Mouse (Mus musculus) midbrain, embryonic 16.5 days (tissue): Measurements from ENCODE around the gene 1810037I17Rik. TPM values are rescaled to one million over a fixed set of nuclear protein-coding genes. Genes with fewer than 3 reads are reported as not detected.

Source experiments
- ATAC-seq: fragments of 200-750 bp; cut with Nextera tagmentation; 2 replicates; pipeline ENCODE4 v1.8.0; 2017; ENCODE audit warnings: moderate TSS enrichment
- H3K27ac ChIP-seq: fragments of 300-500 bp; sonication (generic); 2 replicates; pipeline ENCODE4 v1.5.1; 2014; ENCODE audit warnings: mild to moderate bottlenecking, low read length, mixed read lengths
- H3K27me3 ChIP-seq: fragments of 300-500 bp; sonication (generic); 2 replicates; pipeline ENCODE4 v1.6.1; 2014; ENCODE audit warnings: low read depth, low read length, mixed read lengths; ENCODE audit not compliant: control insufficient read depth, insufficient read depth
- H3K36me3 ChIP-seq: fragments of 300-500 bp; sonication (generic); 2 replicates; pipeline ENCODE4 v1.6.1; 2014; ENCODE audit warnings: mild to moderate bottlenecking, low read length, moderate library complexity, mixed read lengths; ENCODE audit not compliant: control insufficient read depth, insufficient read depth
- H3K4me1 ChIP-seq: fragments of 300-500 bp; sonication (generic); 2 replicates; pipeline ENCODE4 v1.6.1; 2014; ENCODE audit warnings: mild to moderate bottlenecking, low read length, mixed read lengths; ENCODE audit not compliant: control insufficient read depth, insufficient read depth
- H3K4me2 ChIP-seq: fragments of 300-500 bp; sonication (generic); 2 replicates; pipeline ENCODE4 v1.6.1; 2014; ENCODE audit warnings: mild to moderate bottlenecking, low read length, mixed read lengths
- H3K4me3 ChIP-seq: fragments of 300-500 bp; sonication (generic); 2 replicates; pipeline ENCODE4 v1.5.1; 2014; ENCODE audit warnings: low read depth, mild to moderate bottlenecking, low read length, moderate library complexity, mixed read lengths
- H3K9ac ChIP-seq: fragments of 300-500 bp; sonication (generic); 2 replicates; pipeline ENCODE4 v1.6.1; 2014; ENCODE audit warnings: low read depth, low read length, mixed read lengths
- H3K9me3 ChIP-seq: fragments of 300-500 bp; sonication (generic); replicated peaks from 2 replicates; pipeline ENCODE4 v1.6.1; 2014; ENCODE audit warnings: mild to moderate bottlenecking, low read length, mixed read lengths; ENCODE audit not compliant: control insufficient read depth, poor library complexity, severe bottlenecking
- WGBS: fragments of 180-500 bp; shearing (Covaris S2); extraction: QIAGEN DNeasy Blood & Tissue Kit; methylation state at CpG from one replicate; pipeline ENCODE4 v1.1.7; 2014; 5-methylcytosine and 5-hydroxymethylcytosine counted together
- polyA plus RNA-seq: library from polyadenylated mRNA; unstranded; fragments of >200 nt; fragmentation: Nextera tagmentation; extraction: Ambion mirVana; gene quantifications from 2 replicates; pipeline ENCODE4 v1.2.1, GENCODE M21; 2015

1810037I17Rik gene
- polyA plus RNA-seq = 68.1 and 69.9 TPM in 2 replicates

DNA sequence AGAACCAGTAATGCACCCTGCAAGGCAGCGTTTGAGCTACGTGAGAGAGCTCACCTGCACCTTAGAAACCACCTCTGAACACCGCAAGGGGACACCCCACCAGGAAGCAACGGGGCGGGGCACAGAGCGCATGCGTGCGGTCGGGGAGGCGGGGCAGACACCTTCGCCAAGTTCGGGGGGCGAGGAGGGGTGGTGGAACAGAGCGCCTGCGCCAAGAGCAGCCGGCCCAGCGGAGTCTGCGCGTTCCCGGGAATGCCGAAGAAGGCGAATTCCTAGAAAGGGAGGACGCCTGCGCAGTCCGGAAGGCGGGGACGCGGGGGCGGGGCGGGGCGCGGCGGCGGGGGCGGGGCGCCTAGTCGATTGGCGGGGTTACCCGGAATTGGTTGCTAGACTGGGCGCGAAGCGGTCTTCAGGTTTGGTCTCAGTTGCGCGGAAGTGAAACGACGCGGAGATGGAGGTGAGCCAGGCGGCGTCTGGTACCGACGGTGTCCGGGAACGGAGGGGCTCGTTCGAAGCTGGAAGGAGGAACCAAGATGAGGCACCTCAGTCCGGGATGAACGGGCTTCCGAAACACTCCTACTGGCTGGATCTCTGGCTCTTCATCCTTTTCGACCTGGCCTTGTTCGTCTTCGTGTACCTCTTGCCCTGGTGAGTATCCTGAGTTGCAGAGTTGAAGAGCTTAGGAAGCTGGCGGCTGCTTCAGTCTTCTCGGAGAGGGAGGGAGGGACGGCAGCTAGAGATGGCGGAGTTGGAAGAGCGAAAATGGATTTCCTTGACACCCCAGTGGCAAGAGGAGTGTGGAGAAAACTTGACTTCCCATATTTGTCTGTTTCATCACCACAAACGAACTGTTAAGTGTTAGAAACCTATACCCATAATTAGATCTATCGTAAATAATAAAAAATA lies at the start of gene 1810037I17Rik:
Gene 1810037I17Rik (plus strand): TSS at position 195 of the 906 bp plus-strand sequence.
- peak within 1 kb of the TSS; percentile 54 for H3K4me3 ChIP-seq
- peak; percentile 100 for ATAC-seq
- WGBS = 1% methylated on average over 61 of the region's 68 CpGs

GRCm38 (mm10) chr3:122876870-122877269 lies 47.1 kb upstream of the 1810037I17Rik start:
- Histone ChIP-seq H3K4me2 (no peak overlapping the region), H3K4me1 (no peaks in the 10 kb centered on the region), H3K9ac (no peak overlapping the region), H3K27me3 (no peaks in the 10 kb centered on the region), H3K27ac (no peak overlapping the region), H3K4me3 (no peak overlapping the region), H3K9me3 (no peaks in the 10 kb centered on the region), H3K36me3 (no peaks in the 10 kb centered on the region)
- no peak for ATAC-seq
- WGBS = 94% methylated on average over 2 of the region's 2 CpGs

More for the DNA sequence above, at the start of gene 1810037I17Rik:
- Histone ChIP-seq H3K4me1 (peaks cover 9% of the 10 kb centered on the region), H3K36me3 (no peaks in the 10 kb centered on the region), H3K27me3 (no peaks in the 10 kb centered on the region), H3K4me2 (peak within 1 kb of the TSS; percentile 73), H3K9ac (peak within 1 kb of the TSS; percentile 71), H3K9me3 (no peaks in the 10 kb centered on the region), H3K27ac (peak within 1 kb of the TSS; percentile 77)

DNA sequence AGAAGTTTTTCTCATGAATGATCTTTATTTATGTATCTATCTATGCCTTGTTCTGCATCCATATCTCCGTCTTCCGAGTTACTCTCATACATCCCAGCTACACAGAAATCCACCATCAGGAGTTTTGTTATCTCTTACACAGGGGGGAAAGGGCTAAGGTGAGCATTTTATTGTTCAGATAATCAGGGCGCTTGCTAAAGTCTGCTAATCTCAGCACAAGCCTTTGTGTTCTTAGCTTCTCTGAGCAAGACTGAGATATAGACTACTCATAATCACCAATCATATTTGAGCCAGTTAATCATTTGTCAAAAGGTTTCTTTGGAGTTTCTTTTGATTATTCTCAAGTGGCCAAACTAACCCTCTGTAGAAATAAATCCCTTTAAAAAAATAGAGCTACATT lies 46.5 kb upstream of the 1810037I17Rik start:
- no peaks in the 10 kb centered on the region for H3K9me3 ChIP-seq
- ATAC-seq = no peak
- H3K4me2 ChIP-seq = no peak overlapping the region
- no peaks in the 10 kb centered on the region for H3K4me1 ChIP-seq
- no peaks in the 10 kb centered on the region for H3K27me3 ChIP-seq
- H3K27ac ChIP-seq = no peak overlapping the region
- no peaks in the 10 kb centered on the region for H3K36me3 ChIP-seq
- H3K9ac ChIP-seq = no peak overlapping the region
- H3K4me3 ChIP-seq = no peak overlapping the region
- WGBS = 87% methylated on average over 3 of the region's 3 CpGs

DNA sequence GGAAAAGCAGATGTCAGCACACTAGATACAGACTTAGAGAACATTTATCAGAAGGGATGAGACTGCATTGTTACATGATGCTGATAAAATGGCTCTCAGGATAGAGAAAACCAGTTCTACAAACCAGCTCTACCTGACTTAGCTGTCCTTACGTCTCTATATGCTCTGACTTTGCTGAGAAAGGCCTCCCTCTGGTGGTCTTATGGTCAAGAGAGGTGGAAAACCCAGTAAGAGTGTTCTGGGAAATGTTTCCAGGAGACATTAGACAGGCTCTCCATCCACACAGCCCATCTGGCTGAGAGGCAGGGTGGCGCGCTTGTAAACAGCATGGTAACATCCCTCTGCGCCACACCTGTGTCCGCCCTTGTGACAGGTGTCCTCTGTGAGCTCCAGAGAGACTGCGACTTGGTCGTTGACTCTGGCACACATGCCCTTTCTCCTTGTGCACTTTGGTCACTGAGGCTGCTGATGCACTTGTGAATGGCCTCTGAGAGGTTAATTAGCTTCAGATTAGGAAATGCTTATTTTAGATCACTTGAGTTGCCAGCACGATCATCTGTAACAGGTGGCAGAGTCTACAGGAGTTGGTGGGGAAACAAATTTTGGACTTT lies 45.2 kb upstream of the 1810037I17Rik start:
- no peaks in the 10 kb centered on the region for H3K9me3 ChIP-seq
- ATAC-seq = no peak
- no peak overlapping the region for H3K4me3 ChIP-seq
- H3K27ac ChIP-seq = no peak overlapping the region
- H3K4me1 ChIP-seq = no peaks in the 10 kb centered on the region
- no peak overlapping the region for H3K9ac ChIP-seq
- H3K27me3 ChIP-seq = no peaks in the 10 kb centered on the region
- H3K36me3 ChIP-seq = no peaks in the 10 kb centered on the region
- 88% methylated on average over 8 of the region's 8 CpGs for WGBS
- H3K4me2 ChIP-seq = no peak overlapping the region

- Histone ChIP-seq H3K9ac (no peak overlapping the region), H3K4me2 (no peak overlapping the region), H3K4me3 (no peak overlapping the region), H3K27me3 (no peaks in the 10 kb centered on the region), H3K4me1 (no peaks in the 10 kb centered on the region), H3K36me3 (no peaks in the 10 kb centered on the region), H3K27ac (no peak overlapping the region), H3K9me3 (no peaks in the 10 kb centered on the region)
- WGBS = 81% methylated on average over 4 of the region's 4 CpGs
- ATAC-seq = no peak
Measured at GRCm38 (mm10) chr3:122887505-122888301, 36.3 kb upstream of the 1810037I17Rik start.

- 92% methylated on average over 5 of the region's 5 CpGs for WGBS
- H3K4me2 ChIP-seq = no peak overlapping the region
- H3K27ac ChIP-seq = no peak overlapping the region
- no peak overlapping the region for H3K9ac ChIP-seq
- H3K9me3 ChIP-seq = no peaks in the 10 kb centered on the region
- no peaks in the 10 kb centered on the region for H3K27me3 ChIP-seq
- no peaks in the 10 kb centered on the region for H3K4me1 ChIP-seq
- ATAC-seq = no peak
- H3K4me3 ChIP-seq = no peak overlapping the region
- H3K36me3 ChIP-seq = no peaks in the 10 kb centered on the region
Measured at GRCm38 (mm10) chr3:122888371-122888819, 35.6 kb upstream of the 1810037I17Rik start.

- H3K9me3 ChIP-seq = no peaks in the 10 kb centered on the region
- H3K4me1 ChIP-seq = no peaks in the 10 kb centered on the region
- H3K27ac ChIP-seq = no peak within 1 kb of the TSS
- ATAC-seq = no peak
- no peaks in the 10 kb centered on the region for H3K27me3 ChIP-seq
- WGBS = 96% methylated on average over 3 of the region's 3 CpGs
- no peak within 1 kb of the TSS for H3K4me3 ChIP-seq
- no peaks in the 10 kb centered on the region for H3K36me3 ChIP-seq
- no peak within 1 kb of the TSS for H3K9ac ChIP-seq
- no peak within 1 kb of the TSS for H3K4me2 ChIP-seq
Measured at GRCm38 (mm10) chr3:122894772-122895171, 29.2 kb upstream of the 1810037I17Rik start, which contains the start of gene Fabp2. Fabp2 (plus strand) TSS chr3:122895072.

GRCm38 (mm10) chr3:122895189-122895731 lies 28.7 kb upstream of the 1810037I17Rik start:
- Histone ChIP-seq H3K4me3 (no peak overlapping the region), H3K4me1 (no peaks in the 10 kb centered on the region), H3K4me2 (no peak overlapping the region), H3K27me3 (no peaks in the 10 kb centered on the region), H3K36me3 (no peaks in the 10 kb centered on the region), H3K9ac (no peak overlapping the region), H3K9me3 (no peaks in the 10 kb centered on the region), H3K27ac (no peak overlapping the region)
- WGBS = 91% methylated on average over 11 of the region's 11 CpGs
- ATAC-seq = no peak
